Mouse (Mus musculus): ENCODE measurements around the gene Rnpep.

The Rnpep gene

DNA sequence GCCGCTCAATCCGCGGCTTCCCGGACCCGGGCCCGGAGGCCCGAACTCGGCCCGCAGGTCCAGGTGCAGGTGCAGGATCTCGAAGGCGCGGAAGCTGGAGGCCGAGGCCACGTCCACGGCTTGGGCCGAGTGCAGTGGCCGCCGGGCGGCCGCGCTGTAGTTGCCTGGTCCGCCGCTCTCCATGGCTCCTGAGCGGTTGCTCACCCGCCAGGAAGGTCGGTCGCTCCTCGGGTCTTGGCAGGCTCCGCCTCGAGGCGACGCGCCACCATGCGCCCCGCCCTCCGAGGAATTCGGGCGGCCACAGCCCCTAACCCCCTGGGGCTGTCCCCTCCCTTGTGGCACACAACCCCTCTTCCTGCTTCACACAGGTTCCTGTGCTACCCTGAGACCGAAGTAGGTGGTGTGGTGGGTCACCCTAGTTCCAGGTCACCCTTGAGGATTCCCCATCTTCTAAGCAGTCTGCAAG lies at the start of gene Rnpep:
Rnpep (minus strand) TSS at position 259 of the 466 bp plus-strand sequence.
- peak; percentile 79 for DNase-seq

DNA sequence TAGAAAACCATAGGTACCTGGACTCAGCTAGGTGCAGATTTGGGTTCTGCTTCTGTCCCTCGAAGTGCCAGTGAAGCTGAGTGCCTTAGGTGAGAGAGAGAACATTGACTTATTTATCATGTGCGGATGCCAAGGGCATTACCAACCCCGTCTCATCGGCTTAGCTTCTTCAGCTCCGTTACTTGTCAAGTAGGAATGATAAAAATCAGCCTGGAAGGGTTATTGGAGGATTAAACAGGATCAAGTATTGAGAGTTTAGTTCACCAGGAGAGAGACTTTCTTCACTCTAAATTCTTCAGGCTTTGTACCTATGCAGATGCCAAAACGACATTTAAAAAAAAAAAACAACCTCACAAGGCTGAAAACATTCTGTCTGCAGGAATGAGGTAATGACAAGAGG lies 46.7 kb upstream of the Rnpep start:
- DNase-seq = no peak

DNA sequence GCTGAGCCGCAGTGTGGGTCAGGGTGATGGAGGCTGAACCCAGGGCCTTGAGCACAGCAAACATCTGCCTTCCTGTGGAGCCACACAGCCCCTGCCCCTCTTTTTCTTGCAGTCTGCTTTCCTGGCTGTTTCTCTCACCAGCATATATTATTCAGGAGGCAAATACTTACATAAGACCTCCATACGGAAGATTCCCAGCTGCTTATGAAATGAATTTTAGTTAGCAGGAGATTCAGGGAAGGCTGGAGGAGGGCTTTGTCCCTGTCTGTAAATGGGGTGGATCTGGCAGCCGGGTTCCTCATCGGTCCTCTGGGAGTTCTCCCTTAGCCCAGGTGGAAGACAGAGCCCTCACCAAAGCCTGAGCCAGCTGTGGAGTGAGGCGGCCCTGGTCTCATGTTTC lies 44.5 kb upstream of the Rnpep start:
- DNase-seq = no peak

DNA sequence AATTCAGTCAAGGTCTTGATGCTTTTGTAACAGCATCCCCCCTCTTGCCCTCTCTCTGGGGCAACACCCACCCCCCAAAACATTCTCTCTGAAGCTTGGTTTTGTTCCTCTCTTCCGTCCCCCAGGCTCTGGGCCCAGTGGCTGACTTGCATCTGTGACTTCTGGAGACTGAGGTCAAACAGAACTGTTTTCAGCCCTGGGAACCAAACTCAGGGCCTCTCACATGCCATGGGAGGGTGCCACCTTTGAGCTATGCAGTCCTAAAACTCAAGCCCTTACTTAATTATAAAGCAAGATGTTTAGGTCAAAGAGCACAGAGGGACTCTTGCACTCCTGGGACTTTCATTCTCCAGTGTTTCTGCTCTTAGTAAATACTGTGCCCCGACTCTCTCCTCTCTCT lies 42.0 kb upstream of the Rnpep start:
- no peak for DNase-seq

DNA sequence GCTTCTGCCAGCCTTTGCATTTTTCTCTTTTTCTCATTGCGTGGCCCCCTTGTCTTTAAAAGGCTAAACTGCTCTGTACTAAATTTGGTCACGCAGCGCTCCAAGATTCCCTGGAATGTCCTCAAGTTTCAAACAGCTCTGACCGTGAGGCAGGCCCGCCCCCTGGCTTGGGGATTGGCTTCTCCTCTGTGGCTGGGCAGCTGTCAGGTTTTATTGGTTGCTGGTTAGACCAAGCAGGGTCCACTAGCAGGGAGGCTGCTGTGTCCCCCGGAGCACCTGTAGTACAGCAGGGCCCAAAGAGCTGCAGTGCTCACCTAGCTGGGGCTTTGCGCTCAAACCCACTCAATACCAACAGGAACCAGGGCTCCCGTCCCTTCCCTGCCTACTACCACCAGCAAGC lies 40.7 kb upstream of the Rnpep start, which contains the start of gene Lmod1:
Lmod1 (plus strand) TSS at position 237 of the 400 bp plus-strand sequence.
- no peak for DNase-seq

DNA sequence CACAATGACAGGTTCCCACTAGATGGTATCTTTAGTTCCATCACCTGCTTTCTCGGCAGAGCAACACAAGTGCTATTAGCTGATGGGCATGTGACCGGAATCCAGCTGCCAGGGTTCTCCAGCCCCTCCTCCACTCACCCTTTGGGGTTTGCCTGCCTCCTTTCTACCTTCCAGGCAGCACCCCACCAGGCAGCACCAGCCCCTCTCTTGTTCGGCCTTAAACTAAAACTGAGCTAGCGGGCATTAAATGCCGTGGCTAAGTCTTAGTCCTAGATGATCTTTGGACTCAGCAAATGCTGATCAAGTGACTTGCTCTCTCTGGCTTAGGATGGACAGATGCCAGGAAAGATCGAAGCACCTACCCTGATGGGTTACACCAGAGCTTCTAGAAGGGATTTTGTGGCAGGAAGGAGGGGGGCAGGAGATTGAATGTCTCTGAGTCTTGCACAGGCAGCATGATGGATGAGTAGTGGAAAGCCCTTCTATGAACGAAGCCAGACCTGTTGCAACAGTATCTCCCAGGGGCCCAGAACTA lies 39.5 kb upstream of the Rnpep start:
- no peak for DNase-seq

DNA sequence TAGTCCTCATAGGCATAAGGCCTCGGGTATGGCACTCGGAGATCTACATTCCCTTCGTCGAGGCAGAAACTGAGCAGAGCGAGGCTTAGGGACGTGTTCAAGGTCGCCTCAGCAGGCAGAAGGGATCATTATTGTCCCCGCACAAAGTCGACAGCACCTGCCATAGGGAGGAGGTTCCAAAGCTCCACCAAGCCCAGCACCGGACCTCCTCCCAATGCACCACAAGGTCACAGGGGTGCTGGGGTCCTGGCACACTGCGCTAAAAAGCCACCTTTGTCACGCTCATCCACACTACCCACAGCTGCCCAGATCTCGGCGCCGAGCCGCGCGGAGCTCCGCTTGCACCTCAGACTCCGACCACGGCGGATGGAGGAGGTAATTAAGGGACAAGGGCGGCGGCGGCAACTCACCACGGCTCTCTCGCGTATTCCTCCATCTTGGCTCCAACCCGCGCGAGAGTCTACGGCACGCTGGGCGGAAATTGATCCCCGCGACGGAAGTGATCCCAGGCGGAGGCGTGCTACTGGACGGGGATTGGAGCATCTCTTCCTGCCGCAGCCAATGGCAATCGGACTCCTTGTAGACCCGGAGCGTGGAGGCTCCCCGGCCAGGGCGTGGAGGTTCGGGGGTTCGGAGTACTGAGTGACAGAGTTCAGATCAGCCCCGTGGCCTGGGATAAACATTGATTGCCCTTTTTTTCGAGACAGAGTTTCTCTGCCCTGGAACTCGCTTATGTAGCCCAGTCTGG lies 29.6 kb upstream of the Rnpep start, which contains the start of gene Timm17a:
Timm17a (minus strand) TSS at position 495 of the 748 bp plus-strand sequence.
- DNase-seq = peak; percentile 90

DNA sequence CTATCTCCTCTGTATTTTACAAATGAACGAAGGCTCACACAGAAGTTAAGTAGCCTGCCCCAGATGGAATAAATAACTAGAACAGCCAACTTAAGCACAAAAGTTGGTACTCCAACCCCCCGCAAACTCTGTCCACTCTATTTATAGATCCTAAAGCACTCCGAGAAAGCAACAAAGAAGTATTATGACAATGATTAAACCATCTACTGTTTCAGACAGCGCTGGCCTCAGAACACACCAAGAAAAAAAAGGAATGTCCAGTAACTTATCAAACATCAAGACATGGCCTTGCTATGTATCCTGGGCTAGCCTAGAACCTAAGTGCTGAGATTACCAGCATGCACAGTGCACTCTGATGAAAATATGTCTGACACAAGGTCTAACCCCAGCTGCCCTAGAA lies 28.3 kb upstream of the Rnpep start:
- DNase-seq = no peak

DNA sequence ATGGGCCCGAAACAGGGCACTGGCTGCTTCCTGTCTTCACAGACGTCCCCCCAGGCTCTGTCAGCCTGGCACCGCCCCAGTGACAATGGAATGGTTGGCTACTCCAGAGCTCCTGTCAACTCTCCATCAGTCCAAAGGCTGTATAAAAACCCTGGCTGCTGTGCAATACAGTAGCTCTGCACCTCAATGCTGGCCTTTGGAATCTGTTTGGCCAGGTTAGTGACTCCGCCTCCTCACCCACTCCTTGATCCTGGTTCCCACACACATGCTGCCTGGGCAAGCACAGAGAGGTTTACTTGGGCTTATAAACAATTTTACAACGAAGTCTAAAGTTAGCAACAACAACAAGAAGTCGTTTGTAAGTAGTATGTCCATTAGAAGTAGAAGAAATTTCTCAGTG lies 27.5 kb upstream of the Rnpep start:
- no peak for DNase-seq

DNA sequence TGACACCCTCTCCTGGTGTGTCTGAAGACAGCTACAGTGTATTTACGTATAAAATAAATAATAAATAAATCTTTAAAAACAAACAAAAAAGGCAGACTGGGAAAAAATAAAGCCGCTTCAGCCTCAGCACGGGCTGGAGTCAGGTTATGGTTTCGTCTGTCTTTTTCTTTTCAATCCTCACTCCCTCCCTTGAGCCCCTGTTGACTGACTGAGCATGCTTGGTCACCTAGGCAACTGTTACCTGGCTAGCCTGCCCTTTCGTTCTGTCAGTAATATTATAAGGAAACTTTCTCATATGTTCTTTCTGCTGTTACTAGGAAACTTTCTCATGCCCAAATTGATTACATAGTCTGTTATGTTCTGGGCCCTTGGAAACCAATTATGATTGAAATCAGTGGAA lies 7.0 kb upstream of the Rnpep start:
- no peak for DNase-seq

DNA sequence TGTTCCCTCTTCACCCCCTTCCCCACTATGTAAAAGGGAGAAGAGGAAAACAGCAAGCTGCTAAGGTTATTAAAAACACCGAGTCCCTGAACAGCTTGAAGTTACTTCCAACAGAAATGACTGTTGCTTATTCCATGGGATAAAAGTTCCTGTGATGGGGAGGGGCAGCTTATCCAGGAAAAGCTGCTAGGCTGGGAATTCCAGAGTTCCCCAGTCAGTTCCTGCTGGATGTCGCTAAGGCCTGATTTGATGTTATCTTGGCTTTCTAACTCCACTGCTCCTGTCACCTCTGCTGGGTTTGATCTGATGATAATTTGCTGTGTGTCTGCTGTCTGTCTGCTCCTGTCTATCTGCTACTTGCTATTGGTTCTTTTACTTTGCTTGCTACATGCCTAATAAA lies 2.4 kb upstream of the Rnpep start:
- DNase-seq = no peak

DNA sequence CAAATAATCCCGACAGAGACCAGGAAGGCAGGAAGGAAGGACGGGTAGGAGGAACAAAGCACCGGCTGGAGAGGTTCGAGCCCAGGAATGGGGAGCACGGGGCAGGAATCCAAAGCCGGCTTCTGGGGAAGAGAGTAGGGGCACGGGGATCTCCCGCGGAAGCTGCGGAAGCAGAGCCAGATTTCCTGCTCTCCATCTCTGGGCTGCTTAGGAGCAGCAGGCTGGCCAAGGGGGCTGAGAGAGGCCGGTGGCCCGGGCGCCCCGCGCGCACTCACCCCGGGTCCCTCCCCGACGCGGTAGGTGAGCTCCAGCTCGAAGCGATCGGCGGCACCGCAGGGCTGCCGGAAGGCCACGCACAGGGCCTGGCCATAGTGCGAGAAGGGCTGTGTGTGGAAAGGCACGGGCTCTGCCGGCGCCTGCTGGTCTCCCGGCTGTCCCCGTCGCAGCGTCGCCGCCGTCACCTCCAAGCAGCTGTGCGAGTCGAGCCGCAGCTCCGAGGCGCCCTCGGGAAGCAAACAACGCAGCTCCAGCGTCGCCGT lies 528 bp downstream of the Rnpep start:
- peak; percentile 55 for DNase-seq

DNA sequence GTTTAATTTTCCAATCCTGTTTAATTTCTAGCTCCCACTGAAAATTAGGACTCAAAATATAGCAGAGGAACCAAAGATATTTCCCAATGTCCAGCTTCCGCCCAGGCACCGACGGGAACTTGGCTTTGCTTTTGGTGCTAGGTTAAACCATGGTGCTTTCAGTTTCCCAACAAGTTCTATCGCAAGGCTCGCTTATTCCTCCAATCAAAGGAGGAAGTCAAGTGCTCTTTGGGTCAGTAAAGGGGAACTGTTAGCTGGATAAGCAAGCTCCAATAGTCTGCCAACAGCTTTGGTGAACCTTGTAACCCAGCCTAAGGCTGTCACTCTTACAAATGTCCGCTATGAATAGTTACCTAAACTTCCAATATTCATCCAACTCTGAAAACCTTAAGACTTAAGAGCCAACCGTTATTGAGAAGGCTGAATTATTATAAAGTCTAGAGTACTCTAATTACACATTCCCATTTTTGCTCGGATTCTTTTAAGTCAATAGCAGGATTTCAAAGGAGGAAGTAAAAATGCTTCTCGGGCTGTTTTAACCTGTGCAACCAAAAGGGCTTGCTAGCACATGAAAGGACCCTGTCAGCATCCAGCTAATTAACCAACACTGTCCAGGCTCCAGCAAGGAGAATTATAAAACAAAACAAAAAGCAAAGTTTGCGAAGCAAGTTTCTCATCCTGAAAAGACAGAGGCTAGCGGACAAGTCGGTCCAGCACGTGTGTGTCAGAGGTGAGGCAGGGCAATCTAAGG lies 1.2 kb downstream of the Rnpep start:
- DNase-seq = no peak

DNA sequence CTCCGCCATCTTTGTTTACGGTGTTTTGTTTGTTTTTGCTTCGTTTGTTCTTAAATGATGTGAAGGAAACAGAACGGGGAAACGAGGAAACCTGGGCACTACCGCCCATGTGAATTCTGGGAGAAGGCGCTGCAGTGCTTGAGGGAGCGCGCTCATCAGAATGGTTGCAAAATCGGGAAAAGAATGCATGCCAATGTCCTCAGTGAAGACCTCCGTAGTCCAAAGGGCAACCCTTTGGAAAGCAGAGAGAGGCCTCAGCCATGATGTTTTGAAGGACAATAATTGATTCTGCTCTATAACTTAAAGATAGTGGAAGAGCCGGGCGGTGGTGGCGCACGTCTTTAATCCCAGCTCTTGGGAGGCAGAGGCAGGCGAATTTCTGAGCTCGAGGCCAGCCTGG lies 2.0 kb downstream of the Rnpep start:
- no peak for DNase-seq

DNA sequence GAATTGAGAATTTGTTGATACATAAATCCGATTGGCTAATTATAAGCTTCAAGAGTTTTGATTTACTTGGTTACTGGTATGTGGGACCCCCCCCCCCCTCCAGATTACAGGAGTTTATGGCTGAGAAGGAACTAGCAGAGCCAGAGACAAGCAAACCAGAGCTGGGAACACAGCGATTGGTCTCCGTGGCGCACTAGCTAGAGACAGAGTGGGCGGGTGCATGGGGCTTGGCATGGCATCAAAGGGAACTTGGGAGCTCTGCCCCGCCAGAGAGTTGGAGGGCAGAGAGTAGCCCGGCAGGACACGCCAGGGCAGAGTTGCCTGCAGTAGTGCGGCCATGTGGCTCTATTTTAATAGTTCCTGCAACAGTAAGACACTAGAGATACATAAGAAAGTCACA lies 3.2 kb downstream of the Rnpep start:
- DNase-seq = no peak

DNA sequence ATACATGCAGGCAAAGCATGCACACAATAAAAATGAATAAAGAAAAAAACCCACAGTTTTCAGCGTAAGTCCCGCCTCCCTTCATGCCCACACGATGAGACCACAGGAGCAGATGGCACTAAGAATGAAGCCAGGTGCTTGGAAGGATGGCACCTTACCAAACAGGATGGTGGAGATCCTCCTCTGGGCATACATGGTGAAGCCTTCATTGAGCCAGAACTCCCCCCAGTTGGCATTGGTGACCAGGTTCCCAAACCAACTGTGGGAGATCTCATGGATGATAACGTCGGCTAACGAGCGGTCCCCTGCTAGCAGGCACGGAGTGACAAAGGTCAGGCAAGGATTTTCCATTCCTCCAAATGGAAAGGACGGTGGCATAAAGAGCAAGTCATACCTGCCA lies 12.5 kb downstream of the Rnpep start:
- no peak for DNase-seq

DNA sequence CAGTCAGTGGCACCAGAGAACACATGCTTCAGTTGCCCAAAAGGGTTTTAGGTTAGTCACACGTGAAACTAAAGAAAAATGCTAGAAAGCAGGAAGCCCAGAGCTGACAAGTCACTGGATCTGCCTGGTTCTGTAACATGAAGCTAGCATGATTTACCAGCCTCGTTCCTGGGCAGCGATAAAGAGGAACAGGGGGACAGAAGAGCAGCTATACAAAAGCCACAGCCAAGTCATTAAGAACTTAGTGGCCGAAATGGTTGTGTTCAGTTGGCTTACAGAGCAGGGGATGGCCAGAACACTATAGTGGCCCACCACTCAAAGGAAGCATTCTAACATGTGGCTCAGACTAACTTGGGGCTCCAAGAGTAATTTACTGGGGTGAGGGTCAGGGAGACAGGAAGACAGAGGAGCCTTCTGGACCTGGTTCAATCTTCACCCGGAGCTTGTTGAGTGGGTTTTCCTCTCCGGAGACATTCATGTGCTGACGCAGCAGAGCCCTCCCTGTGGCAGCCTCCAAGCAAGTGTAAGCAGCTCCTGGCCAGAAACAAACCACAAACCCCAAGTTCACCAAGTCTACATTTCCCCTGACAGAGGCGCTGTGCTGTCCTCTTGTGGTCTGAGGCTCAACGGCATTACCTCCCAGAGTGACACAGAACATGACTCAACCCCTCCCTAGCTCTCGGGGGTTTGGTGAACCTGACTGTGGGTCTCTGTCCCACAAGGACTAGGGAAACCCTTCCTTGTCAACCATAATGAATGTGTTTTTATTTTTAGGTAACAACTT lies 16.0 kb downstream of the Rnpep start:
- DNase-seq = no peak

DNA sequence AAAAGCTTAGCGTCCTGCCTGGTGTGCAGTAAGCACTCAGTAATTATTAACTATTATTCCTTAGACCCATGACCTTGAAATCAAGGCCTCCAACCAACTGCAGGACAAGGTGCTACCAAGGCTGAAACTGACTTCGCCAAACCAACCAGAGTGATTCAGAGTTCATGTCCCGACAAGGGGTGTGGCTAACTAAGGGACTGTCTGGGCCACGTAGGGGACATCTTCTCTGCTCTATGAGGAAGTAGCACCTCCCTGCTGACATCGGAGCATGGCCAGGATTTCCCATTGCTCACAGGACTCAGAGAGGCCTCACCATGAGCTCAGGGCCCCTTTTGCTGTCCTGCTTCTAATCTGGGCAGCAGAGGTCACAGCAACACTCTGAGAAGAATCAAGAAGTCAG lies 18.1 kb downstream of the Rnpep start:
- no peak for DNase-seq

DNA sequence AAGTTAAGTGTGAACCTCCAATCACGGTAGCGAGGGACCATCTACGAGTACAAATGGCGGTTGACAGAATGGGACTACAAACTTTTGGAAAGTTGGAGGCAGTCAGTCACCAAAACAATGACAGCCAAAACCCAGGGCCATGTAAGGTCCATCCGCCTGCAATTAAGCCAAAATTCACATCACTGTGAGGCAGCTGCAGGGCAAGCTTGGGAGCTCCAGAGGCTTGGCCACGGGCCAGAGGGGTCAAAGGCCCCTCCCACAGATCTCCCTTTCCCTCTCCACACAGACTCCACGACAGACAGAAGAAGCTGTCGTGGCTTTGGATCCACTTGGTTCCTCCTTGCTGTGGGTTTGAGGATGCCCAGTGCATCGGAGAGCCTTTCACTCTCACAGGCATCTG lies 20.6 kb downstream of the Rnpep start:
- no peak for DNase-seq

DNA sequence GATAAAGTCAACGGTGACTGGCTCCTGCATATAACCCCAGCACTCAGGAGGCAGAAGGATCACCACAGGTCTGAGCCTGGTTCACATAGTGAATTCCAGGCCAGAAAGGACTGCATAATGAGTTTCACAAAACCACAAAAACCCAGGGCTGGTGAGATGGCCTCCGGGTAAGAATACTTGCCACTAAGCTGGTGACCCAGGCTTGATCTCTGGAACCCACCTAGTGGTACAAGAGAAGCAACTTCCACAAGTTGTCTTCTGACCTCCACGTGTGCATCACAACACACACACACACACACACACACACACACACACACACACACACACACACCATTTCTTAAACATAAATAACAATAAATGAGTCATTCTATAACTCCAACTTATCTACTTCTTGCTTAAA lies 21.6 kb downstream of the Rnpep start:
- no peak for DNase-seq

DNA sequence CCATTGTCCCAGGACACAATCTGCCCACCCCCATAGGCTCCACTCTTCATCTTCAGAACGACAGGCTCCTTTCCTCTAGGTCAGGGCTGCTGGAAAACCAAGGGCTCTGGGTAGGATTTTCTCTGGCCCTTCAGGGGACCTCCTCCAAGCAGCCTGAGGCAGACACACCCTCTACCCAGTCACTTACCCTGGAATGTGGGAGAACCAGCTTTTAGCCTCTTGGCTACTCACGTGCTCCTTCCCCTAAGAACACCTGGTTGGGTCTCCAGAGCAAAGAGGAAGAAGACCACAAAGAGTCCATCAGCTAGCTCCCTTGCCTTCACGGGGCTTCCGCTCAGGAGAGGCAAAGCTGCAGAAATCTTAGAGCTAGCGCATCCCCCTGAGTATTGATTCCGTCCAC lies 23.0 kb downstream of the Rnpep start:
- no peak for DNase-seq

DNA sequence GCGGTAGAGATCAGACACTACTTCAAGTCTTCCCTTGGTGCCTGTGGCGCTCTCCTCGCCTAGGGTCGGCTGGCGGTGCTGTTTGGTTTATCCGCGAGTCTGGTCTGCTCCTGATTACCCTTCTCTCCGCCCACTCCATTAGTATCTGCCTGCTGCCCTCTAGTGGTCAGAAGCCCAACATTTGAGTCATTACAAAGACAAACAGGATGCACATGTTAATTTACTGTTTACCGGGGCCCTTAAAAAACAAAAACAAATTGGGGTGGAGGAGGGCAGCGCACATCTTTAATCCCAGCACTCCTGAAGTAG lies 24.8 kb downstream of the Rnpep start:
- peak; percentile 67 for DNase-seq

Measured in thymus, postnatal 25 days (tissue).